Mouse (Mus musculus) frontal cortex, postnatal 14 days (tissue): Measurements from ENCODE around the gene Fndc9.

Experiments
- DNase-seq, 2 experiments: peaks; one replicate each; pipeline ENCODE4 v3.0.0; 2022; ENCODE audit warnings: low spot score in 2 of 2

Gene Fndc9

GRCm38 (mm10) chr11:46235334-46235733 lies at the start of gene Fndc9:
Fndc9 (plus strand) TSS chr11:46235531.
- peak; percentile 71 to 82 for DNase-seq

GRCm38 (mm10) chr11:46188283-46188682 lies 47.0 kb upstream of the Fndc9 start:
- no peak for DNase-seq

GRCm38 (mm10) chr11:46194175-46194574 lies 41.2 kb upstream of the Fndc9 start:
- DNase-seq, result no peak

GRCm38 (mm10) chr11:46200664-46201063 lies 34.7 kb upstream of the Fndc9 start:
- no peak for DNase-seq

- DNase-seq, result peak in 1 of 2 experiments; percentile 54
Observed at GRCm38 (mm10) chr11:46201636-46202546, 33.4 kb upstream of the Fndc9 start.

- no peak for DNase-seq
Observed at GRCm38 (mm10) chr11:46202547-46202887, 32.8 kb upstream of the Fndc9 start.

GRCm38 (mm10) chr11:46204841-46205240 lies 30.5 kb upstream of the Fndc9 start:
- DNase-seq, result no peak

- no peak for DNase-seq
Observed at GRCm38 (mm10) chr11:46205639-46206409, 29.5 kb upstream of the Fndc9 start.

- DNase-seq, result no peak
Observed at GRCm38 (mm10) chr11:46209884-46210283, 25.4 kb upstream of the Fndc9 start.

- no peak for DNase-seq
Observed at GRCm38 (mm10) chr11:46211858-46212257, 23.5 kb upstream of the Fndc9 start.

GRCm38 (mm10) chr11:46213844-46214243 lies 21.5 kb upstream of the Fndc9 start:
- DNase-seq, result no peak

- no peak for DNase-seq
Observed at GRCm38 (mm10) chr11:46214368-46215230, 20.7 kb upstream of the Fndc9 start.

GRCm38 (mm10) chr11:46215354-46215753 lies 20.0 kb upstream of the Fndc9 start:
- peak in 1 of 2 experiments; percentile 53 for DNase-seq

- DNase-seq, result peak in 1 of 2 experiments; percentile 61
Observed at GRCm38 (mm10) chr11:46216669-46217068, 18.7 kb upstream of the Fndc9 start.

GRCm38 (mm10) chr11:46217686-46218085 lies 17.6 kb upstream of the Fndc9 start:
- no peak for DNase-seq

GRCm38 (mm10) chr11:46218584-46218983 lies 16.7 kb upstream of the Fndc9 start:
- DNase-seq, result no peak

- DNase-seq, result no peak
Observed at GRCm38 (mm10) chr11:46219380-46219779, 16.0 kb upstream of the Fndc9 start.

GRCm38 (mm10) chr11:46220211-46220610 lies 15.1 kb upstream of the Fndc9 start:
- no peak for DNase-seq

- no peak for DNase-seq
Observed at GRCm38 (mm10) chr11:46223575-46223974, 11.8 kb upstream of the Fndc9 start.

GRCm38 (mm10) chr11:46225345-46225744 lies 10.0 kb upstream of the Fndc9 start:
- DNase-seq, result no peak

- no peak for DNase-seq
Observed at GRCm38 (mm10) chr11:46230184-46230583, 5.1 kb upstream of the Fndc9 start.

GRCm38 (mm10) chr11:46232803-46233202 lies 2.5 kb upstream of the Fndc9 start:
- DNase-seq, result no peak
